ENCODE assay signal across 8 mouse cellular contexts in genomic region chr1:156676171-156676570, GRCm38 (mm10). TPM values are rescaled to one million over a fixed set of nuclear protein-coding genes. Genes with fewer than 3 reads are reported as not detected.
A peak's percentile ranks its signal among the peaks of the same experiment; 100 is the strongest.
DNase-seq lines count a peak whose midpoint lies in the region; ATAC-seq lines count a peak whose summit lies in the region.

No protein-coding gene starts in this region.

- intact Hi-C loops in gastrocnemius, postnatal 14 days (cut with DNase I; ENCODE audit: low total_unique reads), result loop anchor here (5.0 kb wide), 1 partner anchor 34 kb away; no protein-coding TSS in a partner anchor

- ATAC-seq in common myeloid progenitor, adult 5-6 weeks (replicated peaks; ENCODE audit: low read depth, poor library complexity, severe bottlenecking), result peak; percentile 45

- DNase-seq in gastrocnemius, adult 18-20 months (ENCODE audit: low spot score), result peak; percentile 48
- DNase-seq in gastrocnemius, postnatal 14 days, result no peak
- peak; percentile 60 for DNase-seq in urinary bladder, postnatal 25 days (ENCODE audit: low spot score)
- DNase-seq in urinary bladder, postnatal 4 days (ENCODE audit: low spot score in 2 of 2), result no peak
- DNase-seq in kidney, adult 9 months, result peak; percentile 67
- peak; percentile 77 to 79 for DNase-seq in lung, postnatal 4 days
- DNase-seq in testis, postnatal 14 days (ENCODE audit: low spot score), result peak; percentile 41

RNA-seq across cellular contexts. Expression of gene Tor3a, which starts 2.0 kb away (rescaled TPM):
- 1 to 10 TPM; 4.6 to 5.2 TPM for total RNA-seq in gastrocnemius, adult 18-20 months (2021)
- 1 to 10 TPM; 5.3 to 7.4 TPM for total RNA-seq in gastrocnemius, postnatal 14 days (2021)
- 16.1 and 22.1 TPM in 2 replicates for total RNA-seq in common myeloid progenitor, adult 5-6 weeks (2017)

RNA-seq across cellular contexts. Expression of gene Fam20b, which starts 42.7 kb away (rescaled TPM):
- 10 to 100 TPM; 30.4 to 37.9 TPM for total RNA-seq in gastrocnemius, adult 18-20 months (2021)
- total RNA-seq in gastrocnemius, postnatal 14 days (2021), result 10 to 100 TPM; 26.8 to 27.2 TPM
- 35.0 and 35.9 TPM in 2 replicates for total RNA-seq in common myeloid progenitor, adult 5-6 weeks (2017)

Comparison
In these comparisons a context has a peak if more than half of its experiments do, and no peak if none do; other contexts are left out.
1. DNase-seq: peak in gastrocnemius, adult 18-20 months (single experiment), urinary bladder, postnatal 25 days (single experiment), kidney, adult 9 months (single experiment), lung, postnatal 4 days (2 of 2) and testis, postnatal 14 days (single experiment); none in gastrocnemius, postnatal 14 days (single experiment) and urinary bladder, postnatal 4 days (0 of 2).